Mouse (Mus musculus): ENCODE results near the gene Alk.

The Alk gene

GRCm38 (mm10) chr17:72038371-72038770 lies 566.1 kb downstream of the Alk start:
- no peak for DNase-seq (ENCODE audit: low spot score in 2 of 2)

GRCm38 (mm10) chr17:72030672-72031071 lies 573.8 kb downstream of the Alk start:
- no peak for DNase-seq (ENCODE audit: low spot score in 2 of 2)

- DNase-seq (ENCODE audit: low spot score in 2 of 2), result no peak
Observed at GRCm38 (mm10) chr17:72023323-72023722, 581.1 kb downstream of the Alk start.

GRCm38 (mm10) chr17:72021733-72022669 lies 582.4 kb downstream of the Alk start:
- DNase-seq (ENCODE audit: low spot score in 2 of 2), result no peak

GRCm38 (mm10) chr17:72017329-72017728 lies 587.1 kb downstream of the Alk start:
- no peak for DNase-seq (ENCODE audit: low spot score in 2 of 2)

GRCm38 (mm10) chr17:72015253-72015652 lies 589.2 kb downstream of the Alk start:
- no peak for DNase-seq (ENCODE audit: low spot score in 2 of 2)

- DNase-seq (ENCODE audit: low spot score in 2 of 2), result no peak
Observed at GRCm38 (mm10) chr17:72012775-72013174, 591.7 kb downstream of the Alk start.

GRCm38 (mm10) chr17:72009836-72010235 lies 594.6 kb downstream of the Alk start:
- no peak for DNase-seq (ENCODE audit: low spot score in 2 of 2)

GRCm38 (mm10) chr17:72008389-72008788 lies 596.0 kb downstream of the Alk start:
- DNase-seq (ENCODE audit: low spot score in 2 of 2), result no peak

GRCm38 (mm10) chr17:72005365-72005764 lies 599.1 kb downstream of the Alk start:
- DNase-seq (ENCODE audit: low spot score in 2 of 2), result peak in 1 of 2 experiments; percentile 6

- DNase-seq (ENCODE audit: low spot score in 2 of 2), result no peak
Observed at GRCm38 (mm10) chr17:71999527-72000482, 604.6 kb downstream of the Alk start.

- DNase-seq (ENCODE audit: low spot score in 2 of 2), result peak in 1 of 2 experiments; percentile 7
Observed at GRCm38 (mm10) chr17:71997680-71998079, 606.7 kb downstream of the Alk start.

GRCm38 (mm10) chr17:71995539-71995938 lies 608.9 kb downstream of the Alk start:
- no peak for DNase-seq (ENCODE audit: low spot score in 2 of 2)

- DNase-seq (ENCODE audit: low spot score in 2 of 2), result peak; percentile 19 to 35
Observed at GRCm38 (mm10) chr17:71994144-71994543, 610.3 kb downstream of the Alk start.

GRCm38 (mm10) chr17:71993011-71993410 lies 611.4 kb downstream of the Alk start:
- DNase-seq (ENCODE audit: low spot score in 2 of 2), result no peak

- DNase-seq (ENCODE audit: low spot score in 2 of 2), result no peak
Observed at GRCm38 (mm10) chr17:71991260-71991659, 613.2 kb downstream of the Alk start.

GRCm38 (mm10) chr17:71990176-71990720 lies 614.2 kb downstream of the Alk start:
- no peak for DNase-seq (ENCODE audit: low spot score in 2 of 2)

GRCm38 (mm10) chr17:71988736-71989569 lies 615.5 kb downstream of the Alk start:
- peak; percentile 57 for DNase-seq (ENCODE audit: low spot score in 2 of 2)

GRCm38 (mm10) chr17:71986998-71987397 lies 617.4 kb downstream of the Alk start:
- no peak for DNase-seq (ENCODE audit: low spot score in 2 of 2)

- no peak for DNase-seq (ENCODE audit: low spot score in 2 of 2)
Observed at GRCm38 (mm10) chr17:71986456-71986855, 618.0 kb downstream of the Alk start.

- no peak for DNase-seq (ENCODE audit: low spot score in 2 of 2)
Observed at GRCm38 (mm10) chr17:71981177-71981576, 623.2 kb downstream of the Alk start.
